Mouse (Mus musculus): ENCODE data around the gene 1700029F12Rik.
A peak's percentile ranks its signal among the peaks of the same experiment; 100 is the strongest.

1700029F12Rik gene

GRCm38 (mm10) chr13:97021906-97022305 lies 12.3 kb downstream of the 1700029F12Rik start:
- DNase-seq, result no peak

GRCm38 (mm10) chr13:97020122-97020521 lies 14.0 kb downstream of the 1700029F12Rik start:
- no peak for DNase-seq

- peak; percentile 76 to 80 for DNase-seq
These were observed 16.5 kb downstream of the 1700029F12Rik start for GRCm38 (mm10) chr13:97017711-97018110.

- no peak for DNase-seq
These were observed 19.8 kb downstream of the 1700029F12Rik start for GRCm38 (mm10) chr13:97014366-97014765.

GRCm38 (mm10) chr13:97008266-97009153 lies 25.7 kb downstream of the 1700029F12Rik start:
- DNase-seq, result peak; percentile 14 to 25

GRCm38 (mm10) chr13:97007501-97008265 lies 26.5 kb downstream of the 1700029F12Rik start:
- peak; percentile 8 to 19 for DNase-seq

GRCm38 (mm10) chr13:97006784-97007183 lies 27.4 kb downstream of the 1700029F12Rik start:
- DNase-seq, result no peak

- no peak for DNase-seq
These were observed 37.1 kb downstream of the 1700029F12Rik start for GRCm38 (mm10) chr13:96997080-96997479.

GRCm38 (mm10) chr13:96995243-96995642 lies 38.9 kb downstream of the 1700029F12Rik start:
- DNase-seq, result no peak

- no peak for DNase-seq
These were observed 40.7 kb downstream of the 1700029F12Rik start for GRCm38 (mm10) chr13:96993291-96993989.

GRCm38 (mm10) chr13:96990561-96991265 lies 43.4 kb downstream of the 1700029F12Rik start:
- no peak for DNase-seq

- DNase-seq, result no peak
These were observed 44.1 kb downstream of the 1700029F12Rik start for GRCm38 (mm10) chr13:96990045-96990444.

GRCm38 (mm10) chr13:96989129-96989528 lies 45.0 kb downstream of the 1700029F12Rik start:
- no peak for DNase-seq

GRCm38 (mm10) chr13:96985599-96986275 lies 48.4 kb downstream of the 1700029F12Rik start:
- no peak for DNase-seq

GRCm38 (mm10) chr13:96984688-96985087 lies 49.5 kb downstream of the 1700029F12Rik start:
- DNase-seq, result no peak

GRCm38 (mm10) chr13:96983251-96984126 lies 50.7 kb downstream of the 1700029F12Rik start:
- DNase-seq, result no peak

GRCm38 (mm10) chr13:96980561-96980960 lies 53.6 kb downstream of the 1700029F12Rik start:
- no peak for DNase-seq

- no peak for DNase-seq
These were observed 57.1 kb downstream of the 1700029F12Rik start for GRCm38 (mm10) chr13:96976986-96977595.

GRCm38 (mm10) chr13:96973318-96973717 lies 60.8 kb downstream of the 1700029F12Rik start:
- DNase-seq, result no peak
